Mouse (Mus musculus) frontal cortex, adult (tissue): ENCODE results near the gene Zdhhc14.
A peak's percentile ranks its signal among the peaks of the same experiment; 100 is the strongest.

Experiments
- ATAC-seq: cut with Nextera tagmentation; 2 replicates; pipeline ENCODE4 v1.9.2; 2017; ENCODE audit warnings: mild to moderate bottlenecking, moderate library complexity, mixed read lengths; ENCODE audit not compliant: low TSS enrichment

Gene Zdhhc14

DNA sequence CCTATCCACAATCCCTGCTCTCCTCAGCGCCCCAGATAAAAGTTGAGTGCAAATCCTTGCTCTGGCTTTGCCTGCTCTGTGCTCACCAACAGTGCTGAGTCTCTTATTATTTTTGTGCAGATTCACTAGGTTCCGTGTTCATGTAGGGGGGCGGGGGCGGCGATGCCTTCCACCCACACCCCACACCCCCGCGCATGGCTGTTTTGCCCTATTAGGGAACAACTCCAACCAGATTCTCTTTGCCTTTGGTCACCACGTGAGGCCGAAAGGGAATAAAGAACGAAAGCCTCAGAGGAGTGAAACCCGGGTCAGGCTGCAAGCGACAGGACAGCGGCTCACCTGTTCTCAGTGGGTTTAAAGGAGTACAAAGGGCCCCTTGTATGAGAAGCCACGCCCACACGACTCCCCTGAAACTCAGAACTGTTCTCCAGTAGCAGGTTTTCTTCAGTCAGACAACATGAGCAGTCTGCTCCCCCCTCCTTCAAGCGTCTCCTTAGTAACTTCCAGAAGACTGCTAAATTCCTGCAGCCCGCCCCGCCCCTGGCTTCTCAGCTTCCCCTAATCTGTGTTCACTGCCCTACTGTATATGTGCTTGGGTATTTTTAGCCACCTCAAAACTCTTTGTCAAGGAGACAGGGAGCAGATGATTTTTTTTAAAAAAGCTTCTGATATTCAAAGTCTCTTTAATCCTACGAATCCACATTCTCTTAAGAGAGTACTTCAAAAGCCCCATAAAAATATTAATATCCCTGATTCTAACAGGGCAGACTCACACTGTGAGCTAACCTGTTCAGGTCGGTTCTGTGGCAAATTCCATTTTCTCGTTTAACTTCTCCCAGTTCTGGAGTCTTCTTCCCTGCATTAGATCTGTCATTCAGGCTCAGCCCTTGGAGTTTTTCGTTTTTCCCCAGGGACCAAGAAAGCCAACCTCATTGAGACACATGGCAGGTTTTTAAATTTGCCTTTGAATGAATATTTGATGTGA is 278.2 kb downstream of the Zdhhc14 start:
- peak; percentile 85 for ATAC-seq

GRCm38 (mm10) chr17:5780213-5780975 is 288.0 kb downstream of the Zdhhc14 start:
- ATAC-seq = no peak

DNA sequence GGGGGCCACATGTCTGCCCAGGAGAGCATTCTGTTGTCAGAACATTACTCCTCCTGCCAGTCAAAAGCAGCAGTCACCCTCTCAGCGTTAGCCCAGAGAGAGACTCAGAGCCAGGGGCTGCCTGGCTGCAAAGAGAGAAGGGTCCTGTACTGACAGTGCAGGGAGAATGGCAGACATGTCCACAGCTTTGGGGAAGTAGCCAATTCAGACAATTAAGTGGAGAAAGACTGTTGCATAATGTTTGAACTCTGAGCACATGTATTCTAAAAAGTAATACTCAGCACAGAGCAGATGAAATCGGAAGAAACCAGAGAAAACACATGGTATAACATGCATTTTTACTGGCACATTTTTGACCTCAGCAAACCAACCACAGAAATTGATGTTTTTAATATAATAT is 292.9 kb downstream of the Zdhhc14 start:
- no peak for ATAC-seq

DNA sequence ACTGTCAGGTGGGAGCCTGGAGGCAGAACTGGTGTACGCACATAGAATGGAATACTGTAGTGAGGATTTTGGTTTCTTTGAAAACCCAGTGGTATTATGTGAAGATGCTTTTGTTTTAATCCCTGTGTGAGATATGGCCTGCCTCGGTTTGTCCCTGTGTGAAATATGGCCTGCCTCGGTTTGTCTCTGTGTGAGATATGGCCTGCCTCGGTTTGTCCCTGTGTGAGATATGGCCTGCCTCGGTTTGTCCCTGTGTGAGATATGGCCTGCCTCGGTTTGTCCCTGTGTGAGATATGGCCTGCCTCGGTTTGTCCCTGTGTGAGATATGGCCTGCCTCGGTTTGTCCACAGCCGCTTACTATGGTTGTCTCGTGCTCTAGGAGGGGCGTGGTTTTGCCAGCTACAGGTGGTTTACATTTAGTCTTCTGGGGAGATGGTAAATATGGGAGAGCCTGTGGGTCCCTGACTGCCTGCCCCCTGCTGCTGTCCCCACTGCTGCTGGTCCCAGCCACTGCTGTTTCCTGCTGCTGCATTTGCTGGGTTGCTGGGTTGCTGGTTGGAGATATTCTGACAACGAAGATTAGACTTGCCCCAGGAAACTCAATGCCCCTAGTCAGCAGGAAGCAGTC is 299.9 kb downstream of the Zdhhc14 start:
- ATAC-seq = no peak

- ATAC-seq = no peak
Observed at GRCm38 (mm10) chr17:5793593-5793992, 301.2 kb downstream of the Zdhhc14 start.

DNA sequence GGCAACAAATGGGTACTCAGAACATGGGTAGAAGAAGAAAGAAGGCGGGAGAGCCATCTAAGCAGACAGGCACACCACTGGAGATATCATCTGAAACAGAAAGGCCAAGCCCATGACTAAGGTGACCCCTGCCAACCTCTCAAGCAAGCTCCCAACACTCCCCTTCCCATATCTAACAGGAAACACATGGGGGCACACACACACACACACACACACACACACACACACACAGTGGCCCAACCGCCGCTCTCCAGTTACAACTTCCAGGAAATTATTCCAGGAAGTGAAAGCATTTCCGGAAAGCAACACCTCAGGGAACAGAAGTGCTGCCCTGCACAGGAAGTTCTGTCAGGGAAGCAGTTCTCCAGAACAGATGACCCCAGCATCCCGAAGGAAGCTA is 301.9 kb downstream of the Zdhhc14 start:
- ATAC-seq = no peak

- ATAC-seq = peak; percentile 16; the same call in 1 of the 2 replicates
Observed at GRCm38 (mm10) chr17:5795369-5795768, 303.0 kb downstream of the Zdhhc14 start.

GRCm38 (mm10) chr17:5795878-5796277 is 303.5 kb downstream of the Zdhhc14 start:
- peak; percentile 95 for ATAC-seq

- no peak for ATAC-seq
Observed at GRCm38 (mm10) chr17:5797124-5797760, 304.9 kb downstream of the Zdhhc14 start.

DNA sequence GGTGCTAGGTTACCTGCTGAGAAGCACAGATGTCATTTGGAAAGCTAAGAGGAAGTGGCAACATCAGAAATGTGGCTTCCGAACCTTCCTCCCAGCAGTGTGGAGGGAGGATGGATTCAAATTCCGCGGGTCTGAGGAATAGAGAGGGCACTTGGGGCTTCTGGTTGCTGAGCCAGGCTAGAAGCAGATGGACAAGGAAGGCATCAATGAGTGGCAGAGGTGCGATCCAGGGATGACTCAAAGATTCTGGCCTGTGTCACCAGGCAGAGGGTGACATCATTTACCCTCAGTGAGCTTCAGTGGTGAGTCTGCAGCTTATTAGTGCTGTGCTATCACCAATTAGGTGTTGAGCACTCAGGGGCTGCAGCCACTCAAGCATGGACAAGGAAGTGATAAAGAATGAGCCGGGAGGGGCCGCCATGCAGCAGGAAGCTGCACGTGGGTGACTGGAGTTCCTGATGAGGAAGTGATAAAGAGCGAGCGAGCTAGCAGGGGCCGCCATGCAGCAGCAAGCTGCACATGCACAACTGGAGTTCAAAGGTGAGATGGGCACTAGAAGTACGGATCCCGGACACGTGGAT is 306.0 kb downstream of the Zdhhc14 start:
- ATAC-seq = no peak

GRCm38 (mm10) chr17:5798900-5799299 is 306.5 kb downstream of the Zdhhc14 start:
- no peak for ATAC-seq

- ATAC-seq = no peak
Observed at GRCm38 (mm10) chr17:5799396-5800021, 307.2 kb downstream of the Zdhhc14 start.

- ATAC-seq = no peak
Observed at GRCm38 (mm10) chr17:5800254-5800653, 307.9 kb downstream of the Zdhhc14 start.

- no peak for ATAC-seq
Observed at GRCm38 (mm10) chr17:5800824-5801560, 308.6 kb downstream of the Zdhhc14 start.

GRCm38 (mm10) chr17:5801761-5802655 is 309.7 kb downstream of the Zdhhc14 start:
- no peak for ATAC-seq

DNA sequence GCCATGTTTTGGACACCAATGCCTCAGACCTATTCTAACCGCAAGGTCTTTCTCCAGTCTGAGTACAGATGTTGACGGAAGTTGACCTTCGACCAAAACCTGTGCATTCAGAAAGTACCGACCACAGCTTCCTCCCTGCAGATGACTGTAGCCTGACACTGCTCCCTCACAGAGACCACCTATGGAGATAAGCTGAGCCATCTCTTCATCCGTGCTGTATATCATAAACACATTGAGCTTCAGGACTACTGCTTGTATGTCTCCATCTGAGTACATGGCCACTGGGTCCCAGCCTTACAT is 310.2 kb downstream of the Zdhhc14 start:
- ATAC-seq = no peak
